Mouse (Mus musculus): ENCODE measurements at regions not wholly inside any gene's neighbourhood (a gene's known extent, or its start where the extent isn't known, plus 50 kb on each side); places are given as distances from the start of the nearest gene placed in this dataset.
"Not testable (repeated sequence)": the region's sequence is repeated elsewhere in the genome, so short reads cannot be mapped to it uniquely, and the experiment has no call there.

DNA sequence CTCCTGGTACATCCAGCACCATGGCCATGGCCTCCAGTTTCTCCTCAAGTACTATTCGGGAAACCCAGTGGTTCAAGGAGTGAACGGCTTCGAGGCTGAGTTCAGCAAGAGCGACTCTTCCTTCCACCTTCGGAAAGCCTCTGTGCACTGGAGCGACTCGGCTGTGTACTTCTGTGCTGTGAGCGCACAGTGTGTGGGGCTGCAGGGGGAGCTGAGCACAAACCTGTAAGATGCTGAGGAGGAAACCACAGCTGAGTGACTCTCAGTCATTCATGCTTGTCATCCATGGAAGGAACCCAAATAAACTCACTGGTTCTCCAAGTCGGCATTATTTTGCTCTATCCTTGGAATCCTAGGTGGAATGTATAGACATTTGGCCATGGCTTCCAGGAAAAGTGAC lies 765.5 kb downstream of the Dad1 start:
- H3K27ac ChIP-seq; H3K9me3 ChIP-seq; H3K9ac ChIP-seq; H3K4me3 ChIP-seq (replicated peaks); H3K36me3 ChIP-seq; H3K4me1 ChIP-seq (replicated peaks); H3K27me3 ChIP-seq (replicated peaks); ATAC-seq; H3K4me2 ChIP-seq (replicated peaks): not testable (repeated sequence)
- 90% methylated on average over 9 of the region's 9 CpGs for WGBS

DNA sequence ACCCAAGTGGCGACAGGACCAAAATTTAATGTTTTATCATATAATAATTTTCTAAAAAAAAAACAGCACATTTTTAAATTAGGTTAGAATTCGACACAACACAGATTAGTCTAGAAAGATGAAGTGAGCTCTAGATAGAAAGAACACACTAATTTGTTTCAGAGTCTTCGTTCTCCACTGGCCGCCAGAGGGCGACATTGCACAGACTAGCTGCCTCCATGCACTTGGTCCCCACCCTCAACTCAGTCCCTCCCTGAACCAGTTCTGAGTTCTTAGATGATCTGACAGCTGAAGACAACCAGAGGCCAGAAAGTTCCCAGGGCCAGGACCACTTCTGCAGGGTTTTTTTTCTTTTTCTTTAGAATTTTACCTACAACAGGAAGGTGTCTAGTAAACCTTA lies 766.3 kb downstream of the Dad1 start:
- H3K9me3 ChIP-seq; H3K27me3 ChIP-seq (replicated peaks); H3K4me2 ChIP-seq (replicated peaks); ATAC-seq; H3K4me3 ChIP-seq (replicated peaks); H3K9ac ChIP-seq; H3K4me1 ChIP-seq (replicated peaks); H3K27ac ChIP-seq; H3K36me3 ChIP-seq: not testable (repeated sequence)
- WGBS = 30% methylated on average over 5 of the region's 5 CpGs

DNA sequence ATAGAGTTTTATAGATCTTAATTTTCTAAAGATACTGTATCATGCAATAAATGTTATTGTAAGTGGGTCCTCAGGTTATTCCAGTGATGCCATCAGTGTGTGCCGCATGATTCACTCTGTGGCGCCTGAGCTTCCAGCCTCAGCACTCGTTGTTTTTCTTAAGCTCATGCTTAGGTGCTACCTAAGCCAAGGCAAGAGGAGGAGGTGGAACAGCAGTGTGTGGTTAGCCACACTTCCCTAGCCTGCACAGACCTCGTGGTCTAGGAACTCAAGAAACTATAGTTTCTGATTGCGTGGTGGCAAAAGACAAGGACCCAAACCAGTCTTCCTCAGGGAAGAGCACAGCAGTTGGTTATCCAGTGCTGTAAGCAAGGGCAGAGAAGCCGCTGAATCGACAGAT lies 779.7 kb downstream of the Dad1 start:
- H3K9ac ChIP-seq; H3K36me3 ChIP-seq; H3K4me2 ChIP-seq (replicated peaks); H3K27ac ChIP-seq; H3K4me1 ChIP-seq (replicated peaks); H3K27me3 ChIP-seq (replicated peaks); H3K9me3 ChIP-seq; H3K4me3 ChIP-seq (replicated peaks); ATAC-seq: not testable (repeated sequence)
- 84% methylated on average over 7 of the region's 7 CpGs for WGBS

DNA sequence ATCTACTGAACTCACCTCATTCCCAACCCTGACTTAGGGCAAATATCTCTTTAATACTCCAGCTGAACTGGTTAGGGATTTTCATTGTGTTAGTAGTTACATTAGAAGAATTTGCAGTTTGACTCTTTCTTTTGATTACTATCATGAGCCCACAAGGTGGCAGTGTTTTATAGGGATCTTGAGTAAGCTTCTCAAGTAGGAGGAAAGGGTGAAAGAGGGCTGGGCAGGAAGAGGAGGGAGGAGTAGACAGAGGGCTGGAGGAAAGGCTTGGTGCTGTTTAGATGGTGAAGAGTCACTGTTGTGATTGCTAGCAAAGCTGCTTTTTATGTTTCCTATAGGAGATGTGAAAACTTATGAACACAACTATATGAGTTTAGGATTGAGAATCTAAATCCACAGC lies 793.1 kb downstream of the Dad1 start:
- H3K4me1 ChIP-seq (replicated peaks); H3K27ac ChIP-seq; H3K27me3 ChIP-seq (replicated peaks); H3K9ac ChIP-seq; H3K9me3 ChIP-seq; ATAC-seq; H3K4me2 ChIP-seq (replicated peaks); H3K36me3 ChIP-seq; H3K4me3 ChIP-seq (replicated peaks): not testable (repeated sequence)

DNA sequence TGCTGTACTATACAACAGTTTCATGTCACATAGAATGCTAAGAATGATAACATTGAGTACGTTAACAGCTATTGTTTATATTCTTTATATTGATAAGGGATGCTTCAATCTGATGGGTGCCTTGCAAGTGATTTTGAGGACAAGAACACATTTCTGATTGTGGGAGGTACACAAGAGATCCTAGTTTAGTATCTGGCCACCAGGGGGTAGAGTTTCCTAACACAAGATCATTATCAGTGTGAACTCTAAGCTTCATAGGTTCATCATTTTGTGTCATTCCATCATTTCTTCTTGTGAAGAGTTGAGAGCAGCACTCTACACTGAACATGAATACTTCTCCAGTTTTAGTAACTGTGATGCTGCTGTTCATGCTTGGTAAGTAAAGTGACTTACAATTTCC lies 799.9 kb downstream of the Dad1 start:
- Histone ChIP-seq H3K27me3 (replicated peaks) (no peaks in the 10 kb centered on the region), H3K27ac (no peak overlapping the region), H3K9ac (no peak overlapping the region), H3K4me1 (replicated peaks) (no peaks in the 10 kb centered on the region), H3K36me3 (no peaks in the 10 kb centered on the region), H3K9me3 (no peaks in the 10 kb centered on the region), H3K4me3 (replicated peaks) (no peak overlapping the region), H3K4me2 (replicated peaks) (no peak overlapping the region)
- WGBS = 81% methylated on average over 1 of the region's 1 CpGs
- ATAC-seq = no peak

DNA sequence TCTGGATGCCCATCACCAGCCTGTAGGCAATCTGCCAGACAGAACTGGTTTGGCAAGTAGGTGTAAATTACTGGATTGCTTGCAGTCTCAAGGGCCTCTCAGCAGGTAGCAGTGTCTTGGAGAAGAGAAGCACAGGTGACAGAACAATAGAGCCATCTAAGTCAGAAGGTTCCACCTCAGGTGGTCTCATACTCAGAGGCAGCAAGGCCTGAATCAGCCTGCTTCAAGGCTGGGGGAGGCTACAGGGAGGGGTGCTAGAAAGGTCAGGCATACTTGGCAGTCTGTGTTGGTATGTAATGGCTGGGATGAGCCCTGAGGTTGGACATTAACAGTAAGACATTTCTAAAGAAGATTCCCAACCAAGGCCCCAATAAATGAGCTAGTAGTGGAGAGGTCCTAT lies 814.3 kb downstream of the Dad1 start:
- not testable (repeated sequence) for H3K9ac ChIP-seq; H3K4me1 ChIP-seq (replicated peaks); H3K9me3 ChIP-seq; H3K4me3 ChIP-seq (replicated peaks); H3K27me3 ChIP-seq (replicated peaks); H3K4me2 ChIP-seq (replicated peaks); H3K36me3 ChIP-seq; ATAC-seq; H3K27ac ChIP-seq

DNA sequence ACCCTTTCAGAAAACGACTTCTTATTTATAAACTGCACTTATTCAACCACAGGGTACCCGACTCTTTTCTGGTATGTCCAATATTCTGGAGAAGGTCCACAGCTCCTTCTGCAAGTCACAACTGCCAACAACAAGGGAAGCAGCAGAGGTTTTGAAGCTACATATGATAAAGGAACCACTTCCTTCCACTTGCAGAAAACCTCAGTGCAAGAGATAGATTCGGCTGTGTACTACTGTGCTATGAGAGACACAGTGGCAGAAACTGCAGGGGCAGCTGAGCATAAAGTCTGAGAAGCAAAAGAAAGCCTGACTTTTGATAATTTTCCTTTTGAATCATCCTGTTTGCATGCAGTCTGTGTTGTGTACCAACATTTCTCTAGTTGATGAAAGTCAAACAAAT lies 823.8 kb downstream of the Dad1 start:
- H3K4me3 ChIP-seq (replicated peaks); H3K9ac ChIP-seq; H3K4me1 ChIP-seq (replicated peaks); H3K36me3 ChIP-seq; H3K27me3 ChIP-seq (replicated peaks); H3K27ac ChIP-seq; H3K4me2 ChIP-seq (replicated peaks); H3K9me3 ChIP-seq; ATAC-seq: not testable (repeated sequence)
- WGBS = 47% methylated on average over 3 of the region's 3 CpGs

DNA sequence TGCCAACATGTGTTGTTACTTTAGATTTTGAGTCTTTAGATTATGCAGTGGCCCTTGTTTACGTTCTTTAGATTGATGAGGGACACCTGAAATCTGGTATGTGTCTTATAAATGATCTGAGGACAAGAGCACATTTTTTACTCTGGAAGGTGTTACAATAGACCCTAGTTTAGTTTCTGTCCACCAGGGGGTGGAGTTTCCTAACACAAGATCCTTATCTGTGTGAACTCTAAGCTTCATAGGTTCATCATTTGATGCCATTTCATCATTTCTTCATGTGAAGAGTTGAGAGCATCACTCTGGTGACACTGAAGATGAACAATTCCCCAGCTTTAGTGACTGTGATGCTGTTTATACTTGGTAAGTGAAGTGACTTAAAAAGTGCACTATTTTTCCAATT lies 825.5 kb downstream of the Dad1 start:
- H3K36me3 ChIP-seq; H3K4me1 ChIP-seq (replicated peaks); H3K27ac ChIP-seq; H3K4me3 ChIP-seq (replicated peaks); H3K9ac ChIP-seq; H3K27me3 ChIP-seq (replicated peaks); ATAC-seq; H3K4me2 ChIP-seq (replicated peaks); H3K9me3 ChIP-seq: not testable (repeated sequence)
- WGBS = 64% methylated on average over 1 of the region's 1 CpGs

DNA sequence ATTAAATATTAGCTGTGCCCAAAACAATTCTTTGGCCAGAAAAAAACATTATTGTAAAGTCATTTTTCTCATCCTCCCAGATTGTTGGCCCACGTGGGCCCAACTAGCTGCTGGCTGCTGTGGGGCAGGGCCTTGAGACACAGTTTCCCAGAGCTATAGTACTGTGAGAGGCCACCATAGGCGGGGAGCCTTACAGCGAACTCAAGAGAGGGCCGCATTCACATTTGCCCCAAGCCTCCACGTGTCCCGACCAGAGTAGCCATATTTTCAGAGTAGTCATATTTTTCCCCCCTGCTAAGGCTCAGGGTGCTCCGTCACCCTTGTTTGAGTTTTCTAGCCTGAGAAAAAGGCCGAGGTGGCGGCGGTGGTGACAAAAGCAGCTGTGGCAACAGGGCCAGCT lies 826.3 kb downstream of the Dad1 start:
- WGBS = 75% methylated on average over 10 of the region's 10 CpGs

DNA sequence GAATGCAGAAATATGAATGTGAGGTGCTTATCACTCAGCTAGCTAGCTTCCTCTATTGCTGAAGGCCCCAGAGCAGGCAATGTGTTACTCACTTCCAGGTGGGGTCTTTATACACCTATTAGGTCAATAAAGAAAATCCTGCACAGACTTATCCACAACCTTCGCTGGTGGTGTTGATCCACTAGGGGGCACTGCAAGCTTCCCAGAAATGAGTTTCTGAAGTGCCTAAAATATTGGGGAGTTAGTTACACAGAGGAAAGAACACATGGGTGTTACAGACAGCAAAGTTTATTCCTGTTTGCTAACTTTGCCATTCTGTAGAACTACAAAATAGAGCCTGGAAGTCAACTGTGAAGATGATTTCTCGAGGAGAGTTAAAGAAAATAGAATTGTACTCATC lies 836.9 kb downstream of the Dad1 start:
- H3K4me2 ChIP-seq (replicated peaks); H3K9me3 ChIP-seq; H3K27ac ChIP-seq; H3K4me3 ChIP-seq (replicated peaks); H3K36me3 ChIP-seq; H3K4me1 ChIP-seq (replicated peaks); H3K9ac ChIP-seq; H3K27me3 ChIP-seq (replicated peaks); ATAC-seq: not testable (repeated sequence)
- 63% methylated on average over 2 of the region's 2 CpGs for WGBS

More for the DNA sequence above, 826.3 kb downstream of the Dad1 start:
- H3K36me3 ChIP-seq; H3K27me3 ChIP-seq (replicated peaks); H3K4me3 ChIP-seq (replicated peaks); H3K27ac ChIP-seq; H3K9ac ChIP-seq; H3K4me2 ChIP-seq (replicated peaks); H3K9me3 ChIP-seq; ATAC-seq; H3K4me1 ChIP-seq (replicated peaks): not testable (repeated sequence)

DNA sequence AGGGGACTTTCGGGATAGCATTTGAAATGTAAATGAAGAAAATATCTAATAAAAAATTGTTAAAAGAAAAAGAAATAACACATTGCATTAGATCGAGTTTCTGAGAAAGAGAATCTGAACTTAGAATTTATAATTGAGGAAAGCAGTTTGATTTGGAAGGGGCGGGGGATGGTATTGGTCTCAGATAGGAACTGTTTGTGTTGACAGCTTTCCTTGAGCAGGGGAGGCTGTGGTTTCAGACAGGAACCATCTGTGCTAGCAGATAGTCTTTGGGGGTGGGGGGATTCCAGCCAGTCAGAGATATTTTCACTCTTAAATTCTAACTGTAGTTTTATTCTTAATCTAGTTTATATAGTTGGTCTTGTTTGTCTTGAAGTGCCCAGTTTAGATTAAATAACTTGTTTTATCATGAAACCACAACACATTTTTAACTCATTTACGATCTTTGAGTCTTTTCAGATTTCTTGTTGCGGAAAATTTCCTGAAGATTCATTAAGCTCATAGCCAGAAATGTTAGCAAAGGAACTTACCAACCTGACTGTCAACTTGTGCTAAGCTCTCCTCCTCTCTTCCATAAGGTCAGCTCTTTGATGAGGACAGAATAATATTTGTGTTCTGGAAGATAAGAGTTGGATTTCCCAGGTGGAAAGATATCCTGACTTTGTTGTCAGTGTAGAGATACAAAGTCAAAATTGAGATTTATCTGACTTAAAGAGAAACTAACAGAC lies 846.2 kb downstream of the Dad1 start:
- not testable (repeated sequence) for H3K9ac ChIP-seq, H3K27ac ChIP-seq

DNA sequence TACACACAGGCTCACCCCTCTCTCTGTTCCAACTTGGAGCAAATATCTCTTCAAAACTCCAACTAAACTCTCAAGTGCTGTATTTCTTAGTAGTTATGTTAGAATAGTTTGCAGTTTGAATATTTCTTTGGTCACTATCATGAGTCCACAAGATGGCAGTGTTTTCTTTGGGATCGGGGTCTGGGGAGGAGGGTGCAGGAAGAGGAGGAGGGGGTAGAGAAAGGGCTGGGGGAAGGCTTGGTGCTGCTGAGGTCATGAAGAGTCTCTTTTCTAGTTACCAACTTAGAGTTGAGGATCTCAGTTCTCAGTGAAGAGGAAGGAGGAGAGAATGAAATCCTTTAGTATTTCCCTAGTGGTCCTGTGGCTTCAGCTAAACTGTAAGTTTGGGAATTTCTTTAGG lies 863.6 kb downstream of the Dad1 start:
- not testable (repeated sequence) for H3K27me3 ChIP-seq (replicated peaks); ATAC-seq; H3K4me1 ChIP-seq (replicated peaks); H3K9ac ChIP-seq; H3K9me3 ChIP-seq; H3K4me3 ChIP-seq (replicated peaks); H3K36me3 ChIP-seq; H3K4me2 ChIP-seq (replicated peaks); H3K27ac ChIP-seq
- whole genome bisulfite sequencing = no CpG with 5 or more reads among the region's 1 CpGs

More for the DNA sequence above, 846.2 kb downstream of the Dad1 start:
- not testable (repeated sequence) for H3K9me3 ChIP-seq; H3K27me3 ChIP-seq (replicated peaks); H3K4me3 ChIP-seq (replicated peaks); H3K4me1 ChIP-seq (replicated peaks); H3K4me2 ChIP-seq (replicated peaks); ATAC-seq; H3K36me3 ChIP-seq
- WGBS = 78% methylated on average over 2 of the region's 5 CpGs

DNA sequence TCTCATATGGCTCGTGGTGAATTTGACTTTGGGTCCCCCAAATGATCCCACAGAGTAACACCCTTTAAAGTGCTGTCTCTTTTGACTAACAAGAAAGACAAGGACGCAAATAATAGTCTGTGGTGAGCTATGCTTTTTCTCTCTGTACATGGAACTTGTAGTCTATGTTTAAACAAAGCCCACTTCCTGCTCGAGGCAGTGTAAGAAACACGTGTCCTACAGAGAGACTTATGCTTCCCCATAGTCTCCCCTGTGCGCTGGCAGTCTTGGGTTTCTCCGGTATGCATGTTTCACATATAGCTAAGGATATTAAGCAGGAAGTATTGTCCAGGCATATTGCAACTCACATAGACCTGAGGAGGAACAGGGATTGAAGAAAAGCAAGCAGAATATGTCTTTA lies 879.0 kb upstream of the Olfr1507 start:
- not testable (repeated sequence) for H3K4me2 ChIP-seq (replicated peaks); H3K9ac ChIP-seq; H3K9me3 ChIP-seq; H3K36me3 ChIP-seq; H3K27me3 ChIP-seq (replicated peaks); ATAC-seq; H3K4me1 ChIP-seq (replicated peaks); H3K27ac ChIP-seq; H3K4me3 ChIP-seq (replicated peaks)
- WGBS = 74% methylated on average over 5 of the region's 6 CpGs

All from intestine, embryonic 15.5 days (tissue).